8 mouse cellular contexts compared by ENCODE assay signal in genomic region chr12:110888106-110888505, GRCm38 (mm10). TPM values are rescaled to one million over a fixed set of nuclear protein-coding genes. Genes with fewer than 3 reads are reported as not detected.
DNase-seq lines count a peak whose midpoint lies in the region; ATAC-seq and TF ChIP-seq lines count a peak whose summit lies in the region.

No protein-coding gene starts in this region.

- H3K27ac ChIP-seq in heart, embryonic 13.5 days (replicated peaks) = no peak overlapping the region
- no peak overlapping the region for H3K27ac ChIP-seq in ES-E14 (ENCODE audit: insufficient read depth, low read depth, low read length, poor library complexity, severe bottlenecking)
- H3K27ac ChIP-seq in hindbrain, embryonic 10.5 days = peak overlapping the region; percentile 95

- peaks cover 8% of the 10 kb centered on the region for H3K36me3 ChIP-seq in heart, embryonic 13.5 days
- H3K36me3 ChIP-seq in ES-E14 (ENCODE audit: control insufficient read depth, insufficient read depth, low read length, poor library complexity, severe bottlenecking) = peaks cover 5% of the 10 kb centered on the region; the same call in 1 of the 2 replicates
- peaks cover 15% of the 10 kb centered on the region for H3K36me3 ChIP-seq in hindbrain, embryonic 10.5 days
- H3K36me3 ChIP-seq in megakaryocyte, embryonic 14.5 days (replicated peaks; ENCODE audit: low read length) = peaks cover 55% of the 10 kb centered on the region

- WGBS in heart, embryonic 13.5 days = 29% methylated on average over 12 of the region's 12 CpGs
- 48% methylated on average over 12 of the region's 12 CpGs for WGBS in hindbrain, embryonic 10.5 days

- no peaks in the 10 kb centered on the region for H3K27me3 ChIP-seq in heart, embryonic 13.5 days (replicated peaks)
- H3K27me3 ChIP-seq in hindbrain, embryonic 10.5 days (ENCODE audit: insufficient read depth, poor library complexity, severe bottlenecking) = no peaks in the 10 kb centered on the region
- H3K27me3 ChIP-seq in megakaryocyte, embryonic 14.5 days (replicated peaks) = no peaks in the 10 kb centered on the region

- H3K4me2 ChIP-seq in heart, embryonic 13.5 days = peak overlapping the region; percentile 97

- no peak for ATAC-seq in heart, embryonic 13.5 days (ENCODE audit: extremely low read depth, insufficient number of reproducible peaks, low FRiP score, low TSS enrichment)

- peak overlapping the region; percentile 93 for H3K9ac ChIP-seq in heart, embryonic 13.5 days
- H3K9ac ChIP-seq in ES-E14 (ENCODE audit: insufficient read depth, low read depth, low read length, poor library complexity, severe bottlenecking) = peak overlapping the region; percentile 89

- no peaks in the 10 kb centered on the region for H3K9me3 ChIP-seq in heart, embryonic 13.5 days
- H3K9me3 ChIP-seq in ES-E14 (ENCODE audit: control insufficient read depth, insufficient read depth, low read depth, low read length) = no peaks in the 10 kb centered on the region
- H3K9me3 ChIP-seq in hindbrain, embryonic 10.5 days = no peaks in the 10 kb centered on the region
- H3K9me3 ChIP-seq in megakaryocyte, embryonic 14.5 days = no peaks in the 10 kb centered on the region

- no peak for DNase-seq in heart, postnatal 4 days
- DNase-seq in ES-E14 (ENCODE audit: low read depth, low spot score) = no peak
- DNase-seq in hindbrain, embryonic 10.5 days (ENCODE audit: low spot score) = no peak
- DNase-seq in urinary bladder, postnatal 4 days (ENCODE audit: low spot score in 2 of 2) = no peak
- DNase-seq in layer of hippocampus, adult 11-12 months (ENCODE audit: low spot score) = no peak
- DNase-seq in adrenal gland, postnatal 14 days = no peak

- peak overlapping the region; percentile 87 for H3K4me3 ChIP-seq in heart, embryonic 13.5 days
- peak overlapping the region; percentile 78 to 93 for H3K4me3 ChIP-seq in ES-E14 (ENCODE audit: insufficient read depth in 1 of 2, low read depth in 1 of 2, low read length in 2 of 2, poor library complexity in 1 of 2, severe bottlenecking in 1 of 2)
- peak overlapping the region; percentile 95 for H3K4me3 ChIP-seq in hindbrain, embryonic 10.5 days
- peak overlapping the region; percentile 100 for H3K4me3 ChIP-seq in megakaryocyte, embryonic 14.5 days (replicated peaks)

- in situ Hi-C loops in ES-E14 (cut with MboI; ENCODE audit: low sequenced_read_pairs in 2 of 2, unreplicated experiment in 2 of 2) = no loop called here

- peaks cover 19% of the 10 kb centered on the region for H3K4me1 ChIP-seq in heart, embryonic 13.5 days
- peaks cover 0 to 2% of the 10 kb centered on the region in 2 experiments; a peak in 1 of 4 replicates for H3K4me1 ChIP-seq in ES-E14 (ENCODE audit: control insufficient read depth in 2 of 2, insufficient read depth in 2 of 2, low read length in 2 of 2, poor library complexity in 1 of 2)
- peaks cover 29% of the 10 kb centered on the region for H3K4me1 ChIP-seq in hindbrain, embryonic 10.5 days (replicated peaks)
- peaks cover 77% of the 10 kb centered on the region for H3K4me1 ChIP-seq in megakaryocyte, embryonic 14.5 days

TF ChIP-seq in ES-E14, 5 proteins besides CTCF, POLR2A, EP300 and RAD21:
- TF ChIP-seq ZNF384 (IDR thresholded peaks at IDR 0.05; ENCODE audit: low read depth, low read length) = no peak
- TF ChIP-seq ZC3H11A (IDR thresholded peaks at IDR 0.05; ENCODE audit: borderline replicate concordance, low read depth, low read length) = no peak
- TF ChIP-seq HCFC1 (IDR thresholded peaks at IDR 0.05; ENCODE audit: borderline replicate concordance, insufficient read depth, low read length) = no peak
- no peak for TF ChIP-seq CHD2 (IDR thresholded peaks at IDR 0.05; ENCODE audit: low read depth, low read length)
- no peak for TF ChIP-seq MAFK (IDR thresholded peaks at IDR 0.05; ENCODE audit: insufficient read depth, low read depth, low read length)

RNA-seq across cellular contexts. Expression of gene Cinp, which starts 0.8 kb away (rescaled TPM):
- 59.8 and 66.2 TPM in 2 replicates for polyA plus RNA-seq in heart, embryonic 13.5 days (2015; fragmentation: Nextera tagmentation; extraction: Ambion mirVana)
- 10 to 100 TPM; 45.7 to 50.1 TPM for total RNA-seq in heart, postnatal 4 days (2021)
- 77.6 and 86.5 TPM in 2 replicates for total RNA-seq in ES-E14 (2012; rRNA removed)
- polyA plus RNA-seq in hindbrain, embryonic 10.5 days (2016; fragmentation: Nextera tagmentation; extraction: Ambion mirVana) = 82.0 and 92.8 TPM in 2 replicates
- 11.5 and 21.2 TPM in 2 replicates for polyA plus RNA-seq in megakaryocyte, embryonic 14.5 days (2012; ENCODE audit: insufficient read depth, low replicate concordance)
- total RNA-seq in adrenal gland, postnatal 14 days (2021) = 47.4 and 50.2 TPM in 2 replicates

RNA-seq across cellular contexts. Expression of gene Tecpr2, which starts 1.0 kb away (rescaled TPM):
- polyA plus RNA-seq in heart, embryonic 13.5 days (2015; fragmentation: Nextera tagmentation; extraction: Ambion mirVana) = 2.2 and 2.9 TPM in 2 replicates
- total RNA-seq in heart, postnatal 4 days (2021) = 1 to 10 TPM; 5.2 to 6.0 TPM
- 11.2 and 12.6 TPM in 2 replicates for total RNA-seq in ES-E14 (2012; rRNA removed)
- polyA plus RNA-seq in hindbrain, embryonic 10.5 days (2016; fragmentation: Nextera tagmentation; extraction: Ambion mirVana) = 6.5 and 7.0 TPM in 2 replicates
- polyA plus RNA-seq in megakaryocyte, embryonic 14.5 days (2012; ENCODE audit: insufficient read depth, low replicate concordance) = 4.0 and 4.3 TPM in 2 replicates
- 9.1 and 10.3 TPM in 2 replicates for total RNA-seq in adrenal gland, postnatal 14 days (2021)

RNA-seq across cellular contexts. Expression of gene Zfp839, which starts 38.1 kb away (rescaled TPM):
- polyA plus RNA-seq in heart, embryonic 13.5 days (2015; fragmentation: Nextera tagmentation; extraction: Ambion mirVana) = 4.1 and 4.3 TPM in 2 replicates
- 1 to 10 TPM; 6.7 to 6.9 TPM for total RNA-seq in heart, postnatal 4 days (2021)
- 5.4 and 8.0 TPM in 2 replicates for total RNA-seq in ES-E14 (2012; rRNA removed)
- 4.2 and 5.1 TPM in 2 replicates for polyA plus RNA-seq in hindbrain, embryonic 10.5 days (2016; fragmentation: Nextera tagmentation; extraction: Ambion mirVana)
- polyA plus RNA-seq in megakaryocyte, embryonic 14.5 days (2012; ENCODE audit: insufficient read depth, low replicate concordance) = 1.0 and 4.3 TPM in 2 replicates
- total RNA-seq in adrenal gland, postnatal 14 days (2021) = 13.5 and 15.1 TPM in 2 replicates

RNA-seq across cellular contexts. Expression of gene Mok, which starts 47.4 kb away (rescaled TPM):
- 2.7 and 3.5 TPM in 2 replicates for polyA plus RNA-seq in heart, embryonic 13.5 days (2015; fragmentation: Nextera tagmentation; extraction: Ambion mirVana)
- 1 to 10 TPM; 1.3 to 1.6 TPM for total RNA-seq in heart, postnatal 4 days (2021)
- 14.9 and 23.5 TPM in 2 replicates for total RNA-seq in ES-E14 (2012; rRNA removed)
- polyA plus RNA-seq in hindbrain, embryonic 10.5 days (2016; fragmentation: Nextera tagmentation; extraction: Ambion mirVana) = 10.5 and 14.2 TPM in 2 replicates
- polyA plus RNA-seq in megakaryocyte, embryonic 14.5 days (2012; ENCODE audit: insufficient read depth, low replicate concordance) = 2.1 and 2.3 TPM in 2 replicates
- 0.93 and 1.9 TPM in 2 replicates for total RNA-seq in adrenal gland, postnatal 14 days (2021)
